In genomic region chr6:28622963-28623362, GRCm38 (mm10) we compare ENCODE assay signal across 22 mouse cellular contexts.
DNase-seq lines count a peak whose midpoint lies in the region; ATAC-seq and TF ChIP-seq lines count a peak whose summit lies in the region.
"Had no signal": no experiment of that assay in that cellular context is flagged by ENCODE, and none has a peak within 500 bp of the region (broad histone marks: within the 10 kb centered on the region; RNA-seq: fewer than 3 reads in every experiment).

No protein-coding gene starts in this region.

- no peak overlapping the region for H3K4me2 ChIP-seq in liver, embryonic 16.5 days (ENCODE audit: low read depth, low read length)
- H3K4me2 ChIP-seq: hindbrain, embryonic 14.5 days; lung, embryonic 15.5 days; midbrain, embryonic 15.5 days; neural tube, embryonic 15.5 days had no signal

- TF ChIP-seq CTCF in gastrocnemius, adult 2 months (IDR thresholded peaks at IDR 0.05): no peak
- TF ChIP-seq CTCF in layer of hippocampus, adult 2 months (conservative IDR thresholded peaks at IDR 0.05): no peak
- TF ChIP-seq CTCF in embryonic fibroblast, embryonic 13.5 days (IDR thresholded peaks at IDR 0.05; ENCODE audit: borderline replicate concordance, insufficient read depth, low read length): no peak

- ATAC-seq in liver, embryonic 16.5 days (ENCODE audit: low read depth): no peak
- ATAC-seq in activated CD4-positive, CD25-positive, alpha-beta regulatory T cell, adult 4 months: no peak
- ATAC-seq: forebrain, embryonic 14.5 days; intestine, postnatal 0 days; midbrain, embryonic 15.5 days had no signal

- H3K36me3 ChIP-seq in liver, embryonic 16.5 days (ENCODE audit: control insufficient read depth, insufficient read depth): peaks cover 2% of the 10 kb centered on the region; the same call in 1 of the 2 replicates
- H3K36me3 ChIP-seq: midbrain, embryonic 15.5 days; neural tube, embryonic 15.5 days had no signal

- no peak for DNase-seq in gastrocnemius, adult 2 months
- no peak for DNase-seq in gastrocnemius, postnatal 10 days
- DNase-seq in layer of hippocampus, adult 2 months (ENCODE audit: low spot score in 2 of 2): no peak
- no peak for DNase-seq in layer of hippocampus, adult 9-10 months (ENCODE audit: low spot score)
- no peak for DNase-seq in layer of hippocampus, adult 18-20 months (ENCODE audit: low spot score in 2 of 2)
- DNase-seq: adrenal gland, adult 2 months; cerebellum, adult 9-10 months; cerebellum, postnatal 36 days; layer of hippocampus, postnatal 36 days; left cerebral cortex, postnatal 4 days; spleen, adult 18-20 months; thymus, postnatal 14 days had no signal

- no peak for TF ChIP-seq POLR2A in embryonic fibroblast, embryonic 13.5 days (IDR thresholded peaks at IDR 0.05; ENCODE audit: low read depth, low read length)

- H3K27me3 ChIP-seq in liver, embryonic 16.5 days (ENCODE audit: control insufficient read depth, insufficient read depth, low read depth, low read length): no peaks in the 10 kb centered on the region
- H3K27me3 ChIP-seq: lung, embryonic 15.5 days; midbrain, embryonic 15.5 days; neural tube, embryonic 15.5 days had no signal

- no peak overlapping the region for H3K4me3 ChIP-seq in gastrocnemius, adult 2 months
- no peak overlapping the region for H3K4me3 ChIP-seq in layer of hippocampus, adult 2 months
- no peak overlapping the region for H3K4me3 ChIP-seq in embryonic fibroblast, embryonic 13.5 days (ENCODE audit: insufficient read depth, low read length)
- no peak overlapping the region for H3K4me3 ChIP-seq in liver, embryonic 16.5 days (ENCODE audit: low read depth, low read length)
- H3K4me3 ChIP-seq: lung, embryonic 15.5 days; midbrain, embryonic 10.5 days; midbrain, embryonic 15.5 days; neural tube, embryonic 15.5 days had no signal

- peaks cover 19% of the 10 kb centered on the region for H3K4me1 ChIP-seq in embryonic fibroblast, embryonic 13.5 days (ENCODE audit: control insufficient read depth, insufficient read depth, low read length)
- H3K4me1 ChIP-seq in liver, embryonic 16.5 days (ENCODE audit: control insufficient read depth, low read depth, low read length): peaks cover 45% of the 10 kb centered on the region

- intact Hi-C loops in gastrocnemius, adult 2 months (cut with DNase I): no loop called here

- peak overlapping the region; percentile 9; the same call in 1 of the 2 replicates for H3K27ac ChIP-seq in gastrocnemius, adult 2 months
- peak overlapping the region; percentile 49; the same call in 1 of the 2 replicates for H3K27ac ChIP-seq in layer of hippocampus, adult 2 months
- peak overlapping the region; percentile 26; the same call in 1 of the 2 replicates for H3K27ac ChIP-seq in embryonic fibroblast, embryonic 13.5 days (ENCODE audit: insufficient read depth, low read length)
- peak overlapping the region; percentile 55 for H3K27ac ChIP-seq in liver, embryonic 16.5 days (ENCODE audit: low read length)
- H3K27ac ChIP-seq: hindbrain, embryonic 14.5 days; midbrain, embryonic 10.5 days; midbrain, embryonic 15.5 days had no signal

- H3K9ac ChIP-seq in liver, embryonic 16.5 days (ENCODE audit: low read depth, low read length): no peak overlapping the region
- H3K9ac ChIP-seq: hindbrain, embryonic 14.5 days; lung, embryonic 15.5 days; midbrain, embryonic 15.5 days; neural tube, embryonic 15.5 days had no signal

- WGBS in liver, embryonic 16.5 days (ENCODE audit: insufficient replicate concordance): 71% methylated on average over 3 of the region's 3 CpGs

- H3K9me3 ChIP-seq in liver, embryonic 16.5 days (replicated peaks; ENCODE audit: control insufficient read depth, low read length): no peaks in the 10 kb centered on the region
- H3K9me3 ChIP-seq: lung, embryonic 15.5 days; midbrain, embryonic 10.5 days; midbrain, embryonic 15.5 days; neural tube, embryonic 15.5 days had no signal
